Mouse (Mus musculus) limb, embryonic 15.5 days (tissue): ENCODE results near the gene Cnst. TPM values are rescaled to one million over a fixed set of nuclear protein-coding genes. Genes with fewer than 3 reads are reported as not detected.

Experiments used
- ATAC-seq: fragments of 200-750 bp; cut with Nextera tagmentation; 2 replicates; pipeline ENCODE4 v1.8.0; 2017; ENCODE audit warnings: low read depth, moderate TSS enrichment; ENCODE audit not compliant: insufficient number of reproducible peaks, low FRiP score, low TSS enrichment
- H3K27ac ChIP-seq: fragments of 300-500 bp; sonication (generic); 2 replicates; pipeline ENCODE4 v1.5.1; 2015; ENCODE audit warnings: moderate library complexity, mild to moderate bottlenecking, inconsistent platforms
- H3K27me3 ChIP-seq: fragments of 300-500 bp; sonication (generic); 2 replicates; pipeline ENCODE4 v1.6.1; 2015; ENCODE audit warnings: inconsistent platforms
- H3K36me3 ChIP-seq: fragments of 300-500 bp; sonication (generic); 2 replicates; pipeline ENCODE4 v1.6.1; 2015; ENCODE audit warnings: inconsistent platforms
- H3K4me1 ChIP-seq: fragments of 300-500 bp; sonication (generic); 2 replicates; pipeline ENCODE4 v1.6.1; 2015; ENCODE audit warnings: inconsistent platforms
- H3K4me2 ChIP-seq: fragments of 300-500 bp; sonication (generic); 2 replicates; pipeline ENCODE4 v1.6.1; 2015; ENCODE audit warnings: mild to moderate bottlenecking, inconsistent platforms
- H3K4me3 ChIP-seq: fragments of 300-500 bp; sonication (generic); 2 replicates; pipeline ENCODE4 v1.5.1; 2015; ENCODE audit warnings: mild to moderate bottlenecking, inconsistent platforms
- H3K9ac ChIP-seq: fragments of 300-500 bp; sonication (generic); 2 replicates; pipeline ENCODE4 v1.6.1; 2015; ENCODE audit warnings: inconsistent platforms
- H3K9me3 ChIP-seq: fragments of 300-500 bp; sonication (generic); 2 replicates; pipeline ENCODE4 v1.6.1; 2016; ENCODE audit warnings: inconsistent platforms
- WGBS: fragments of 180-500 bp; shearing (Covaris S2); methylation state at CpG from one replicate; pipeline ENCODE4 v1.1.7; 2015; 5-methylcytosine and 5-hydroxymethylcytosine counted together
- polyA plus RNA-seq: library from polyadenylated mRNA; unstranded; fragments of >200 nt; fragmentation: Nextera tagmentation; extraction: Ambion mirVana; gene quantifications from 2 replicates; pipeline ENCODE4 v1.2.1, GENCODE M21; 2015

Cnst gene
- polyA plus RNA-seq, 1 experiment from 2014 or later: 15.0 TPM

- Histone ChIP-seq H3K4me1 (peaks cover 14% of the 10 kb centered on the region), H3K27me3 (no peaks in the 10 kb centered on the region), H3K4me2 (no peak overlapping the region), H3K27ac (no peak overlapping the region), H3K36me3 (peaks cover 15% of the 10 kb centered on the region), H3K4me3 (no peak overlapping the region), H3K9ac (no peak overlapping the region), H3K9me3 (no peaks in the 10 kb centered on the region)
- ATAC-seq: no peak
- WGBS: 26% methylated on average over 6 of the region's 6 CpGs
Observed at GRCm38 (mm10) chr1:179582021-179582433, 35.9 kb downstream of the Cnst start.

DNA sequence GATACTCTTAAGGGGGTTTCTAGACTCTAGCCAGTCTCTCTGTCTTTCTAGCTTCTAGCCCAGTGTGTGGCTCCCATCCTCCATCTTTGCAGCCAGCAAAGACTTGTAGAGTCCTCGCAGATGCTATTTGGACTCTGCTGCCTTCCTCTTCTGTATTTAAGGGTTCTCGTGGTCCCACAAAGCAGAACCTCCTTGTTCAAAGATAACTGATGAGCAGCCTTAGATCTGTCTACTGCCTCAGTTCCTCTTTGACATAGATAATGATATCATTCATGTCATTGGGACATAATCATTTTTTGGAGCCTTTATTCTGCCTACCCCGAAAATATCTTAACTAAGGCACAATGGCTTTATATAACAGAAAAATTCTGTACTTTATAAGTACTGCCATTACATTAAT, 36.9 kb downstream of the Cnst start:
- ATAC-seq: no peak
- H3K27me3 ChIP-seq: no peaks in the 10 kb centered on the region
- H3K27ac ChIP-seq: no peak overlapping the region
- no peak overlapping the region for H3K9ac ChIP-seq
- no peak overlapping the region for H3K4me2 ChIP-seq
- no peak overlapping the region for H3K4me3 ChIP-seq
- 90% methylated on average over 3 of the region's 3 CpGs for WGBS
- no peaks in the 10 kb centered on the region for H3K9me3 ChIP-seq
- H3K36me3 ChIP-seq: peaks cover 15% of the 10 kb centered on the region
- H3K4me1 ChIP-seq: peaks cover 14% of the 10 kb centered on the region

GRCm38 (mm10) chr1:179584220-179584619, 38.0 kb downstream of the Cnst start:
- no peaks in the 10 kb centered on the region for H3K9me3 ChIP-seq
- H3K4me2 ChIP-seq: no peak overlapping the region
- H3K27me3 ChIP-seq: no peaks in the 10 kb centered on the region
- H3K4me1 ChIP-seq: peaks cover 14% of the 10 kb centered on the region
- peaks cover 14% of the 10 kb centered on the region for H3K36me3 ChIP-seq
- no peak overlapping the region for H3K9ac ChIP-seq
- 87% methylated on average over 4 of the region's 4 CpGs for WGBS
- H3K4me3 ChIP-seq: no peak overlapping the region
- no peak for ATAC-seq
- H3K27ac ChIP-seq: no peak overlapping the region

DNA sequence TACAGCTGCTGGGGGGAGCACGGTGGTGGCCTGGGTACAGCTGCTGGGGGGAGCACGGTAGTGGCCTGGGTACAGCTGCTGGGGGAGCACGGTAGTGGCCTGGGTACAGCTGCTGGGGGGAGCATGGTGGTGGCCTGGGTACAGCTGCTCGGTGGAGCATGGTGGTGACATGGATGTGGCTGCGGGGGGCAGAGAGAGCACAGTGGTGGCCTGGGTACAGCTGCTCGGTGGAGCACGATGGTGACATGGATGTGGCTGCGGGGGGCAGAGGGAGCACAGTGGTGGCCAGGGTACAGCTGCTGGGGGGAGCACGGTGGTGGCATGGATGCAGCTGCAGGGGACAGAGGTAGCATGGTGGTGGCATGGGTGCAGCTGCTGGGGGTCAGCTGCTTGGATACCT, 39.5 kb downstream of the Cnst start:
- Histone ChIP-seq H3K27ac (no peak overlapping the region), H3K36me3 (no peaks in the 10 kb centered on the region), H3K4me3 (no peak overlapping the region), H3K4me2 (no peak overlapping the region), H3K9ac (no peak overlapping the region), H3K27me3 (no peaks in the 10 kb centered on the region), H3K4me1 (peaks cover 14% of the 10 kb centered on the region), H3K9me3 (no peaks in the 10 kb centered on the region)
- ATAC-seq: no peak
- WGBS: 71% methylated on average over 9 of the region's 9 CpGs

DNA sequence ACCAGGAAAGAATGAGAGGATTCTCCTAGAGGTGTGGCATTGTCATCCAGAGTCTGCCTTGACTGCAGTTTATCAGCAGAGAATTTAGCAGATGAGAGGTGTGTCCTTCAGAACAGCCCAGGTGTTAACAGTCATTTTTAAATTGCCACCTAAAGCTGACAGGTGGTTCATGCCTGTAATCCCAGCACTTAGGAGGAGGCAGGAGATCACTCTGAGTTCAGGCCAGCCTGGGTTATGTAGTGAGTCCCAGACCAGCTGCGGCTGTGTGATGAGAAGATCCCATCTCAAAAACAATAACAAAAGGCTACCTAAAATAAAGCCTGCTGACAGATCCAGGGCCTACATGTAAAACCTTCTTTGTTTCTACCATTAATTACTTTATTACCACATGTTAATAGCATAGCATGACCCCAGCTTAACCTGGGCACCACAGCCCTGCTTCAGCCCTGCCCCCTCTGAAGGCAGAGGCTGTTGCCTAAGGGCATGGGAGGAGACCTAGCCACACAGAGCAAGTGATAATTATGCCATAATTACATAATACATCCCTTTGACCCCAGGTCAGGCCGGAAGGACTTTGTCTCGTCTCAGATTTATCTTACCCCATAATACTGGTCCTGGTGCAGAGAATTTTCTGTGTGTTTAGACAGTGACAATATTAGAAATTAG, 40.4 kb downstream of the Cnst start:
- no peak overlapping the region for H3K4me3 ChIP-seq
- no peak overlapping the region for H3K9ac ChIP-seq
- no peaks in the 10 kb centered on the region for H3K36me3 ChIP-seq
- no peak overlapping the region for H3K4me2 ChIP-seq
- H3K27me3 ChIP-seq: no peaks in the 10 kb centered on the region
- WGBS: 38% methylated on average over 3 of the region's 3 CpGs
- no peak for ATAC-seq
- H3K4me1 ChIP-seq: peaks cover 7% of the 10 kb centered on the region
- no peak overlapping the region for H3K27ac ChIP-seq
- H3K9me3 ChIP-seq: no peaks in the 10 kb centered on the region

DNA sequence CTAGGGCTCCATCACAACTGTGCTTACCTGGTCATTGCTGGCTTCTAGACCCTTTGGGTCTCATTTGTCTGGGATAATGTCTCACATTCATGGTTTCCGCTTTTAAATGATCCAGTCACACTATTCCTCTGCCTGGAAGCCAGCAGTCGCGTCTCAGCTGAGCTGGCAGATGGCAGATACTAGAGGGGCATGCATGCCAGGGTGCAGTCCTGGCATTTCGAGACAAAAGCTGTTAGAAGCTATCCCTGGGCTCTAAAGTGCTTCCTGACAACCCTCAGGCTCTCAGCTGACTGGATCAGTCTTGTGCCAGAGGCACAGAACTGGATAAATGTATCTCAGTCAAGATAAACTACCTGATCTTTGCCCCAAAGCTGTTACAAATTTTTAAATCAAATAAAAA, 42.1 kb downstream of the Cnst start:
- H3K9ac ChIP-seq: no peak overlapping the region
- H3K36me3 ChIP-seq: peaks cover 3% of the 10 kb centered on the region; the same call in 1 of the 2 replicates
- no peak overlapping the region for H3K4me3 ChIP-seq
- no peaks in the 10 kb centered on the region for H3K9me3 ChIP-seq
- H3K27me3 ChIP-seq: no peaks in the 10 kb centered on the region
- no peak for ATAC-seq
- H3K4me2 ChIP-seq: no peak overlapping the region
- H3K27ac ChIP-seq: no peak overlapping the region
- no peaks in the 10 kb centered on the region for H3K4me1 ChIP-seq
- 69% methylated on average over 4 of the region's 4 CpGs for WGBS

DNA sequence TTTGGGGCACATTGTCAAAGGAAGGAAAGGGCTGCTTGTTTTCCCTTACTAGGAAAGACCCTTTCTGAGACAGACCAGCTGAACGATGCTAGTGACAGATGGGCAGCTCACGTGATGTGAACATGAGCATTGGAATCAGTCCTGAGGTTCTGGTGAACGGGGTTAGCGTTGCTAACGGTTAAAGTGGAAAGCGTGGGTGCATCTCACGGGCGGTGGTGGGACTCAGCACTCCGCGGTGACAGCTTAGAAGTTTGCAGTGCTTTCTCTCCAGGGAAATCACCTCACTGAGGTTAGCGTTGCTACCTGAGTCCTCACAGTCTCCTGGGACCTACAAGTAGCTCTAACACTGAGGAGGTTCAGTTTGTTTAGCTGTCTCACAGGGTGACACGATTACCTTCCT, 45.5 kb downstream of the Cnst start:
- ATAC-seq: no peak
- no peak overlapping the region for H3K4me2 ChIP-seq
- 82% methylated on average over 12 of the region's 12 CpGs for WGBS

DNA sequence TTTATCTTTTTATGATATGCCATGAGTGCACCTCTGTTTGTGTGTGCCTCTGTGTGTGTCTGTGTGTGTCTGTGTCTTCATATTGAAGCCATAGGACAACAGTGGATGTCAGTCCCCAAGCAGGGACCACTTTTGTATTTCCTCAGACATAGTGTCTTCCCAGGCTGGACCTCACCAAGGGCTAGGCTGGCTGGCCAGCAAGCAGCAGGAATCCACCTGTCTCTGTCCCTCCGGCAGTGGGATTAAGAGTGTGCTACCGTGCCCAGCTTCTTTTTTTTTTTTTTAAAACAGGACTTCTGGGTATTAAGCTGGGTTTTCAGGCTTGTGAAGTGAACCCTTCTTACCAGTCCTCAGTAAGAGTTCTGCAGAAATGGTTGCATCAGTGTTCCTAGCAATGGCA, 46.0 kb downstream of the Cnst start:
- Histone ChIP-seq H3K9ac (no peak overlapping the region), H3K4me3 (no peak overlapping the region), H3K27me3 (no peaks in the 10 kb centered on the region), H3K36me3 (peaks cover 7% of the 10 kb centered on the region; the same call in 1 of the 2 replicates), H3K4me1 (no peaks in the 10 kb centered on the region), H3K9me3 (no peaks in the 10 kb centered on the region), H3K27ac (no peak overlapping the region), H3K4me2 (no peak overlapping the region)
- ATAC-seq: no peak
- WGBS: 90% methylated on average over 2 of the region's 2 CpGs

More for the DNA sequence above, 45.5 kb downstream of the Cnst start:
- no peaks in the 10 kb centered on the region for H3K27me3 ChIP-seq
- no peaks in the 10 kb centered on the region for H3K9me3 ChIP-seq
- H3K36me3 ChIP-seq: peaks cover 5% of the 10 kb centered on the region; the same call in 1 of the 2 replicates
- H3K9ac ChIP-seq: no peak overlapping the region
- H3K27ac ChIP-seq: no peak overlapping the region
- H3K4me3 ChIP-seq: no peak overlapping the region
- no peaks in the 10 kb centered on the region for H3K4me1 ChIP-seq

DNA sequence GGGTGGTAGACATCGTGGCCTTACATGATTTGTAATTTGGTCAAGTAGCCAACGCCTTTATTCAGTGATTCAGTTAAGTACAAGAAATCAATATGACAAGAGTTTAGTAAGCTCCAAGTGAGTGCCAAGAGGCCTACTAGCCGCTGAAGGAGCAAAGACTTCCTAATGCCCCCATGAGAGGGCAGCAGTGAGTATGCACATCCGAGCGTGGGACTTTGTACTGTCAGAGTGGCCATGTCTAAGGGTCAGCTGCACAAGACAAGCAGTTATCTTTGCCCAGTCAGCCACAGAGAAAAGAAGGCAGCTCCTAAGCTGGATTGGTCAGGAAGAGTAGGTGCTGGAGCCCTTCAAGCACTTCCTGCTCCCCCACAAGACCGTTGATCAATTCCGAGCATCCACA, 46.8 kb downstream of the Cnst start:
- Histone ChIP-seq H3K27ac (no peak overlapping the region), H3K27me3 (no peaks in the 10 kb centered on the region), H3K4me3 (no peak overlapping the region), H3K36me3 (peaks cover 10% of the 10 kb centered on the region; the same call in 1 of the 2 replicates), H3K4me1 (no peaks in the 10 kb centered on the region), H3K4me2 (no peak overlapping the region), H3K9ac (no peak overlapping the region), H3K9me3 (no peaks in the 10 kb centered on the region)
- ATAC-seq: no peak
- 75% methylated on average over 7 of the region's 7 CpGs for WGBS

- Histone ChIP-seq H3K9ac (no peak overlapping the region), H3K4me3 (no peak overlapping the region), H3K27me3 (no peaks in the 10 kb centered on the region), H3K9me3 (no peaks in the 10 kb centered on the region), H3K4me1 (no peaks in the 10 kb centered on the region), H3K36me3 (peaks cover 5% of the 10 kb centered on the region; the same call in 1 of the 2 replicates), H3K27ac (no peak overlapping the region), H3K4me2 (no peak overlapping the region)
- no peak for ATAC-seq
- WGBS: 86% methylated on average over 6 of the region's 6 CpGs
Observed at GRCm38 (mm10) chr1:179598386-179598785, 52.2 kb downstream of the Cnst start.

DNA sequence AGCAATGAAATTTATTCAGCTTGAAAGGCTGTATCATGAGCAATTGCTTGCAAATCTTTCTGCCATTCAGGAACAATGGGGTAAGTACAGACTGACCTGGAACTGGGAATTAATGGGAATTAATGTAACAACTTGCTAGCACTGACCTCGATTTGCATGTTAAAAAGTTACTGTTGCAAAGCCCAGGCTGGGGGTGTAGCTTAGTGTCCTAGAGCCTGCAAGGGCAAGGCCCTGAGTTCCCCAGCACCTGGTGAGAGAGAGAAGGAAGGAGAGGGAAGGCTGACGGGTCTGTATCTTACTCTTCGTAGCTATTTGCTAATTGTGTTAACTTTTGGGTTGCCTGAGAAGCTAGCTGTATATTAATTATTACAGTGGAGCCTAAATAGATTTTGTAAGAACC, 58.4 kb downstream of the Cnst start:
- Histone ChIP-seq H3K4me3 (no peak overlapping the region), H3K36me3 (no peaks in the 10 kb centered on the region), H3K4me1 (no peaks in the 10 kb centered on the region), H3K9me3 (no peaks in the 10 kb centered on the region), H3K4me2 (no peak overlapping the region), H3K27ac (no peak overlapping the region), H3K27me3 (no peaks in the 10 kb centered on the region), H3K9ac (no peak overlapping the region)
- 70% methylated on average over 3 of the region's 3 CpGs for WGBS
- ATAC-seq: no peak

- WGBS: 75% methylated on average over 9 of the region's 9 CpGs
- no peaks in the 10 kb centered on the region for H3K27me3 ChIP-seq
- peaks cover 13% of the 10 kb centered on the region for H3K36me3 ChIP-seq
- no peaks in the 10 kb centered on the region for H3K4me1 ChIP-seq
- no peak overlapping the region for H3K4me2 ChIP-seq
- H3K9ac ChIP-seq: no peak overlapping the region
- H3K27ac ChIP-seq: no peak overlapping the region
- H3K4me3 ChIP-seq: no peak overlapping the region
- ATAC-seq: no peak
- no peaks in the 10 kb centered on the region for H3K9me3 ChIP-seq
Observed at GRCm38 (mm10) chr1:179606004-179606723, 60.0 kb downstream of the Cnst start.
